Mouse (Mus musculus): ENCODE measurements around the gene Cobll1. TPM values are rescaled to one million over a fixed set of nuclear protein-coding genes. Genes with fewer than 3 reads are reported as not detected.
A peak's percentile ranks its signal among the peaks of the same experiment; 100 is the strongest.

Cobll1 gene
- polyA plus RNA-seq, 1 experiment from 2014 or later, result 6.4 TPM

- H3K4me3 ChIP-seq (ENCODE audit: low read depth, low read length), result no peak overlapping the region
- H3K4me1 ChIP-seq (replicated peaks; ENCODE audit: control insufficient read depth, insufficient read depth, low read length), result peaks cover 4% of the 10 kb centered on the region
- H3K9me3 ChIP-seq (ENCODE audit: control insufficient read depth, low read length), result no peaks in the 10 kb centered on the region
- H3K4me2 ChIP-seq, result no peak overlapping the region
- no peaks in the 10 kb centered on the region for H3K36me3 ChIP-seq (ENCODE audit: control insufficient read depth, insufficient read depth, low read length)
- DNase-seq (ENCODE audit: low spot score) (no peak), ATAC-seq (replicated peaks; ENCODE audit: low FRiP score) (no peak)
- no peak overlapping the region for H3K27ac ChIP-seq (ENCODE audit: low read depth, low read length)
- no peak overlapping the region for H3K9ac ChIP-seq (ENCODE audit: low read depth, low read length)
- WGBS, result 77% methylated on average over 8 of the region's 8 CpGs
- H3K27me3 ChIP-seq (replicated peaks; ENCODE audit: control insufficient read depth, insufficient read depth, low read length), result no peaks in the 10 kb centered on the region
These were observed 57.5 kb downstream of the Cobll1 start for GRCm38 (mm10) chr2:65181736-65182135.

- no peaks in the 10 kb centered on the region for H3K9me3 ChIP-seq (ENCODE audit: control insufficient read depth, low read length)
- ATAC-seq (replicated peaks; ENCODE audit: low FRiP score) (peak; percentile 51; the same call in 1 of the 2 replicates), DNase-seq (ENCODE audit: low spot score) (no peak)
- H3K9ac ChIP-seq (ENCODE audit: low read depth, low read length), result no peak overlapping the region
- no peak overlapping the region for H3K27ac ChIP-seq (ENCODE audit: low read depth, low read length)
- H3K4me2 ChIP-seq, result peak overlapping the region; percentile 41; the same call in 1 of the 2 replicates
- no peak overlapping the region for H3K4me3 ChIP-seq (ENCODE audit: low read depth, low read length)
- H3K4me1 ChIP-seq (replicated peaks; ENCODE audit: control insufficient read depth, insufficient read depth, low read length), result peaks cover 4% of the 10 kb centered on the region
- H3K36me3 ChIP-seq (ENCODE audit: control insufficient read depth, insufficient read depth, low read length), result no peaks in the 10 kb centered on the region
- 25% methylated on average over 9 of the region's 9 CpGs for WGBS
- H3K27me3 ChIP-seq (replicated peaks; ENCODE audit: control insufficient read depth, insufficient read depth, low read length), result no peaks in the 10 kb centered on the region
These were observed 58.0 kb downstream of the Cobll1 start for GRCm38 (mm10) chr2:65181066-65181716.

GRCm38 (mm10) chr2:65175645-65176044 is 63.6 kb downstream of the Cobll1 start:
- DNase-seq (ENCODE audit: low spot score) (no peak), ATAC-seq (replicated peaks; ENCODE audit: low FRiP score) (no peak)
- WGBS, result 67% methylated on average over 5 of the region's 5 CpGs
- H3K27me3 ChIP-seq (replicated peaks; ENCODE audit: control insufficient read depth, insufficient read depth, low read length), result no peaks in the 10 kb centered on the region
- H3K4me2 ChIP-seq, result no peak overlapping the region
- no peaks in the 10 kb centered on the region for H3K36me3 ChIP-seq (ENCODE audit: control insufficient read depth, insufficient read depth, low read length)
- H3K27ac ChIP-seq (ENCODE audit: low read depth, low read length), result no peak overlapping the region
- H3K9me3 ChIP-seq (ENCODE audit: control insufficient read depth, low read length), result no peaks in the 10 kb centered on the region
- H3K9ac ChIP-seq (ENCODE audit: low read depth, low read length), result no peak overlapping the region
- no peak overlapping the region for H3K4me3 ChIP-seq (ENCODE audit: low read depth, low read length)
- H3K4me1 ChIP-seq (replicated peaks; ENCODE audit: control insufficient read depth, insufficient read depth, low read length), result no peaks in the 10 kb centered on the region

- Histone ChIP-seq H3K27ac (ENCODE audit: low read depth, low read length) (no peak overlapping the region), H3K36me3 (ENCODE audit: control insufficient read depth, insufficient read depth, low read length) (no peaks in the 10 kb centered on the region), H3K4me2 (no peak overlapping the region), H3K9me3 (ENCODE audit: control insufficient read depth, low read length) (no peaks in the 10 kb centered on the region), H3K4me1 (replicated peaks; ENCODE audit: control insufficient read depth, insufficient read depth, low read length) (no peaks in the 10 kb centered on the region), H3K9ac (ENCODE audit: low read depth, low read length) (no peak overlapping the region), H3K4me3 (ENCODE audit: low read depth, low read length) (no peak overlapping the region), H3K27me3 (replicated peaks; ENCODE audit: control insufficient read depth, insufficient read depth, low read length) (no peaks in the 10 kb centered on the region)
- DNase-seq (ENCODE audit: low spot score) (no peak), ATAC-seq (replicated peaks; ENCODE audit: low FRiP score) (no peak)
- WGBS, result 80% methylated on average over 6 of the region's 6 CpGs
These were observed 67.1 kb downstream of the Cobll1 start for GRCm38 (mm10) chr2:65172071-65172470.

GRCm38 (mm10) chr2:65171516-65171915 is 67.7 kb downstream of the Cobll1 start:
- Histone ChIP-seq H3K36me3 (ENCODE audit: control insufficient read depth, insufficient read depth, low read length) (no peaks in the 10 kb centered on the region), H3K9me3 (ENCODE audit: control insufficient read depth, low read length) (no peaks in the 10 kb centered on the region), H3K9ac (ENCODE audit: low read depth, low read length) (no peak overlapping the region), H3K4me2 (no peak overlapping the region), H3K27ac (ENCODE audit: low read depth, low read length) (no peak overlapping the region), H3K27me3 (replicated peaks; ENCODE audit: control insufficient read depth, insufficient read depth, low read length) (no peaks in the 10 kb centered on the region), H3K4me1 (replicated peaks; ENCODE audit: control insufficient read depth, insufficient read depth, low read length) (no peaks in the 10 kb centered on the region), H3K4me3 (ENCODE audit: low read depth, low read length) (no peak overlapping the region)
- no peak for ATAC-seq (replicated peaks; ENCODE audit: low FRiP score)
- no peak for DNase-seq (ENCODE audit: low spot score)
- WGBS, result 50% methylated on average over 1 of the region's 1 CpGs

- Histone ChIP-seq H3K9ac (ENCODE audit: low read depth, low read length) (no peak overlapping the region), H3K9me3 (ENCODE audit: control insufficient read depth, low read length) (no peaks in the 10 kb centered on the region), H3K27ac (ENCODE audit: low read depth, low read length) (no peak overlapping the region), H3K4me1 (replicated peaks; ENCODE audit: control insufficient read depth, insufficient read depth, low read length) (no peaks in the 10 kb centered on the region), H3K4me2 (no peak overlapping the region), H3K36me3 (ENCODE audit: control insufficient read depth, insufficient read depth, low read length) (no peaks in the 10 kb centered on the region), H3K4me3 (ENCODE audit: low read depth, low read length) (no peak overlapping the region), H3K27me3 (replicated peaks; ENCODE audit: control insufficient read depth, insufficient read depth, low read length) (no peaks in the 10 kb centered on the region)
- no peak for ATAC-seq (replicated peaks; ENCODE audit: low FRiP score)
- DNase-seq (ENCODE audit: low spot score), result no peak
- WGBS, result 81% methylated on average over 18 of the region's 18 CpGs
These were observed 68.3 kb downstream of the Cobll1 start for GRCm38 (mm10) chr2:65170693-65171456.

- 95% methylated on average over 5 of the region's 5 CpGs for WGBS
- no peak for DNase-seq (ENCODE audit: low spot score)
- Histone ChIP-seq H3K27me3 (replicated peaks; ENCODE audit: control insufficient read depth, insufficient read depth, low read length) (no peaks in the 10 kb centered on the region), H3K27ac (ENCODE audit: low read depth, low read length) (no peak overlapping the region), H3K9me3 (ENCODE audit: control insufficient read depth, low read length) (no peaks in the 10 kb centered on the region), H3K9ac (ENCODE audit: low read depth, low read length) (no peak overlapping the region), H3K36me3 (ENCODE audit: control insufficient read depth, insufficient read depth, low read length) (no peaks in the 10 kb centered on the region), H3K4me2 (no peak overlapping the region), H3K4me3 (ENCODE audit: low read depth, low read length) (no peak overlapping the region), H3K4me1 (replicated peaks; ENCODE audit: control insufficient read depth, insufficient read depth, low read length) (no peaks in the 10 kb centered on the region)
- no peak for ATAC-seq (replicated peaks; ENCODE audit: low FRiP score)
These were observed 68.9 kb downstream of the Cobll1 start for GRCm38 (mm10) chr2:65170256-65170655.

GRCm38 (mm10) chr2:65163990-65164389 is 75.2 kb downstream of the Cobll1 start:
- no peak overlapping the region for H3K4me3 ChIP-seq (ENCODE audit: low read depth, low read length)
- no peak overlapping the region for H3K4me2 ChIP-seq
- H3K27ac ChIP-seq (ENCODE audit: low read depth, low read length), result no peak overlapping the region
- H3K27me3 ChIP-seq (replicated peaks; ENCODE audit: control insufficient read depth, insufficient read depth, low read length), result no peaks in the 10 kb centered on the region
- no peaks in the 10 kb centered on the region for H3K4me1 ChIP-seq (replicated peaks; ENCODE audit: control insufficient read depth, insufficient read depth, low read length)
- DNase-seq (ENCODE audit: low spot score) (no peak), ATAC-seq (replicated peaks; ENCODE audit: low FRiP score) (no peak)
- no peaks in the 10 kb centered on the region for H3K36me3 ChIP-seq (ENCODE audit: control insufficient read depth, insufficient read depth, low read length)
- WGBS, result 65% methylated on average over 4 of the region's 4 CpGs
- H3K9ac ChIP-seq (ENCODE audit: low read depth, low read length), result no peak overlapping the region
- no peaks in the 10 kb centered on the region for H3K9me3 ChIP-seq (ENCODE audit: control insufficient read depth, low read length)

GRCm38 (mm10) chr2:65162625-65163024 is 76.6 kb downstream of the Cobll1 start:
- Histone ChIP-seq H3K9me3 (ENCODE audit: control insufficient read depth, low read length) (no peaks in the 10 kb centered on the region), H3K4me2 (no peak overlapping the region), H3K4me1 (replicated peaks; ENCODE audit: control insufficient read depth, insufficient read depth, low read length) (no peaks in the 10 kb centered on the region), H3K4me3 (ENCODE audit: low read depth, low read length) (no peak overlapping the region), H3K27ac (ENCODE audit: low read depth, low read length) (no peak overlapping the region), H3K27me3 (replicated peaks; ENCODE audit: control insufficient read depth, insufficient read depth, low read length) (no peaks in the 10 kb centered on the region), H3K9ac (ENCODE audit: low read depth, low read length) (no peak overlapping the region), H3K36me3 (ENCODE audit: control insufficient read depth, insufficient read depth, low read length) (no peaks in the 10 kb centered on the region)
- ATAC-seq (replicated peaks; ENCODE audit: low FRiP score) (no peak), DNase-seq (ENCODE audit: low spot score) (no peak)
- WGBS, result 83% methylated on average over 5 of the region's 5 CpGs
